Mouse (Mus musculus): ENCODE measurements around the gene Cxcr4.

- TF ChIP-seq CTCF (conservative IDR thresholded peaks at IDR 0.05; ENCODE audit: insufficient read depth, insufficient read length, low read depth, low read length) = no peak
- TF ChIP-seq POLR2A (IDR thresholded peaks at IDR 0.05; ENCODE audit: low read depth, low read length) = no peak
Measured at GRCm38 (mm10) chr1:128622867-128623593, 30.9 kb upstream of the Cxcr4 start.

Data from kidney, adult 2 months (tissue).